Mouse (Mus musculus): Measurements from ENCODE around the gene Tenm4. TPM values are rescaled to one million over a fixed set of nuclear protein-coding genes. Genes with fewer than 3 reads are reported as not detected.

Gene Tenm4
- polyA plus RNA-seq, 2 experiments, result 12.7 to 37.4 TPM

DNA sequence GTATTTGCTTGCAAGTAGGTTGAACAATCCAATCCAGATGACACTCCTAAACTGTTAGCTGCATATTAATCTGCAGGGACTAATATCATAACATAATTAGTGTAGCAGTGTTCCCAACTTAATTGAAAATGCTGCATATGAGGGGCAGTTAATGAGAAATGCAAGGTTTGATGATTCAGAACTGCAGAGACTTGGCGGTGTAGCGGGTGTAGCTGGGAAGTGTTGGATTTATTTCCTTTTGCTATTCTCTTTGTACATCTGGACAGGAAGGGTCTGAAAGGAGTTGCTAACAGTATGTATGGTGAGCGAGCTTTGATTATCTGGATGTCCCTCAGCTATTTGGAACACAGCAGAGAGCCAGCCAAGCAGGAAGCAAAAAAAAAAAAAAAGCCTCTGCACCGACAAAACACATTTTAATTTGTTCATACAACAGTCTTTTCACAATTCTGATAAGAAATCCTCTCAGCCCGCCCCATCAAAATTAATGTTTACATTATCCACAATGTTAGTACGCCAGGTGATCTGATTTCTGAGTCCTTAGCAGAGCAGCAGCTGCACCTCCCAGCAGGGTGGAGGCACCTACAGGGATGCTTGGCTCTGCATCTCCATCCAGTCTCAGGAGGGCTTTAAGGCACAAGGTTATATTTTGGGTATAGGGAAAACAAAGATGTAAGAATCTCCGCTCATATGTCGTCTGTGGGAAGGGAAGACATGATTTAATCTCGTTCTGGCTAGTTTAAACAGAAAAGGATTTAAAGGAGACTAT lies 243.4 kb downstream of the Tenm4 start:
- ATAC-seq (ENCODE audit: low FRiP score, low read depth), result no peak
- Histone ChIP-seq H3K27me3 (ENCODE audit: control insufficient read depth, insufficient read depth, low read length) (no peaks in the 10 kb centered on the region), H3K4me2 (replicated peaks; ENCODE audit: low read depth, low read length, severe bottlenecking) (no peak overlapping the region), H3K4me3 (replicated peaks; ENCODE audit: low read length) (no peak overlapping the region), H3K27ac (replicated peaks; ENCODE audit: low read depth, low read length) (no peak overlapping the region), H3K9ac (ENCODE audit: low read depth, low read length, severe bottlenecking) (no peak overlapping the region), H3K9me3 (ENCODE audit: control insufficient read depth, low read length) (no peaks in the 10 kb centered on the region), H3K4me1 (ENCODE audit: control insufficient read depth, insufficient read depth, low read length) (peaks cover 30% of the 10 kb centered on the region), H3K36me3 (ENCODE audit: control insufficient read depth, insufficient read depth, low read length) (no peaks in the 10 kb centered on the region)
- 61% methylated on average over 9 of the region's 9 CpGs for WGBS
- no peak for TF ChIP-seq POLR2A (IDR thresholded peaks at IDR 0.05; ENCODE audit: borderline replicate concordance, extremely low read depth, insufficient read depth, insufficient read length)
- DNase-seq (ENCODE audit: low spot score), result no peak

DNA sequence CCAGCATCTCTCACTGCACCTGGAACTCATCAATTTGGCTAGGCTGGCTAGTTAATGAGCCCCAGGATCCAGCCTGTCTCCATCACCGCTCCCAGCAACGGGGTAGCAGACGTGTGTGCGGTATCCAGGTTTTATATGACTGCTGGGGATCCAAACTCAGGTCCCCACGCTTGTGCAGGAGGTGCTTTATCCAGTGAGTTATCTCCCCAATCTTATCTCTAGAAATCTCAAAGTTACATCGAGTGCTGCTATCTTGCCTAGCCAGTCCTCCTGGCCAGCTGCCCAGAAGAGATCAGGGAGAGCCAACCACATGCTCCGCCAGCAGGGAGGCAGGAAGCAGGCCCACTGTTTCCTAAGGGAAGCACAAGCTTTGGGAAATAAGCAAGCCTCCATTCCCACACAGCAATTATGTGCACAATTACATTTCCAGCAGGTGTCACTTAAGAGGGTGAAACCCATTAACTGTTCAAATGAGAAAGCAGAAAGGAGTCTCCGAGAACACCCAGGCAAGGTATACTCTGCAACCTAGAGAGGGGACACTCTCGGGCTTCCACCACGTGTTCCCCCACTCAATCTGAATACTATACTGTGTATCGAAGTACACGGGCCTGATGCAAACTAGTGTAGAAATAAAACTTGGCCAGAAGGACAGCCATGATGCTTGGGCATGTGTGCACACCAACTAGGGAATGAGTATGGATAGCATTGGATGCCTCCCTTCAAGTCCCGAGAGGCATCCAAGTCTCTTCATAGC lies 246.4 kb downstream of the Tenm4 start:
- peaks cover 35% of the 10 kb centered on the region for H3K4me1 ChIP-seq (ENCODE audit: control insufficient read depth, insufficient read depth, low read length)

DNA sequence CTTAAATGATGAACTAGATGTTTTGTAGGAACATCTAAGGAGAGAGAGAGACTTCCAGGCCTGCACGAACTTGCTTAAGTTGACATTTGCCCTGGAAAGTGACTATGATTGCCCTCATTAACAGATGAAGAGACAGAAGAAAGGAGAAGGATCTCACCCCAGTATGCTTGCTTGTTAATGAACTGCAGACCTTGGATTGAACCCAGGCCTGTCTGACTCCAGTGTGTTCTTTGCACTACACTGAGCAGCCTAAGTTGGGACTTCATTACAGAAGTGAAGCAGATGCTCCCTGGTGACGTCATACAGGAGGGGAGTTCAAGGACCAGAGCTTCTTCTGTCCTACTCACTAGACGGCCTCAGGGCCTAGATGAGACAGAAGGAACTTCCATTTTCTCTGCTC lies 247.1 kb downstream of the Tenm4 start:
- no peak overlapping the region for H3K4me2 ChIP-seq (replicated peaks; ENCODE audit: low read depth, low read length, severe bottlenecking)
- ATAC-seq (ENCODE audit: low FRiP score, low read depth) (no peak), DNase-seq (ENCODE audit: low spot score) (no peak)
- WGBS, result 34% methylated on average over 3 of the region's 3 CpGs
- TF ChIP-seq POLR2A (IDR thresholded peaks at IDR 0.05; ENCODE audit: borderline replicate concordance, extremely low read depth, insufficient read depth, insufficient read length), result no peak
- no peak overlapping the region for H3K27ac ChIP-seq (replicated peaks; ENCODE audit: low read depth, low read length)
- no peak overlapping the region for H3K4me3 ChIP-seq (replicated peaks; ENCODE audit: low read length)
- peaks cover 35% of the 10 kb centered on the region for H3K4me1 ChIP-seq (ENCODE audit: control insufficient read depth, insufficient read depth, low read length)
- no peaks in the 10 kb centered on the region for H3K36me3 ChIP-seq (ENCODE audit: control insufficient read depth, insufficient read depth, low read length)
- H3K9me3 ChIP-seq (ENCODE audit: control insufficient read depth, low read length), result no peaks in the 10 kb centered on the region
- no peak overlapping the region for H3K9ac ChIP-seq (ENCODE audit: low read depth, low read length, severe bottlenecking)
- no peaks in the 10 kb centered on the region for H3K27me3 ChIP-seq (ENCODE audit: control insufficient read depth, insufficient read depth, low read length)

More for the DNA sequence above, 246.4 kb downstream of the Tenm4 start:
- no peak overlapping the region for H3K27ac ChIP-seq (replicated peaks; ENCODE audit: low read depth, low read length)
- peak; percentile 52 for DNase-seq (ENCODE audit: low spot score)
- H3K4me3 ChIP-seq (replicated peaks; ENCODE audit: low read length), result no peak overlapping the region
- no peak for TF ChIP-seq POLR2A (IDR thresholded peaks at IDR 0.05; ENCODE audit: borderline replicate concordance, extremely low read depth, insufficient read depth, insufficient read length)
- H3K9ac ChIP-seq (ENCODE audit: low read depth, low read length, severe bottlenecking), result no peak overlapping the region
- H3K4me2 ChIP-seq (replicated peaks; ENCODE audit: low read depth, low read length, severe bottlenecking), result no peak overlapping the region
- whole genome bisulfite sequencing, result 30% methylated on average over 13 of the region's 13 CpGs
- ATAC-seq (ENCODE audit: low FRiP score, low read depth), result peak; percentile 54; the same call in 1 of the 2 replicates
- H3K36me3 ChIP-seq (ENCODE audit: control insufficient read depth, insufficient read depth, low read length), result no peaks in the 10 kb centered on the region
- H3K9me3 ChIP-seq (ENCODE audit: control insufficient read depth, low read length), result no peaks in the 10 kb centered on the region
- no peaks in the 10 kb centered on the region for H3K27me3 ChIP-seq (ENCODE audit: control insufficient read depth, insufficient read depth, low read length)

DNA sequence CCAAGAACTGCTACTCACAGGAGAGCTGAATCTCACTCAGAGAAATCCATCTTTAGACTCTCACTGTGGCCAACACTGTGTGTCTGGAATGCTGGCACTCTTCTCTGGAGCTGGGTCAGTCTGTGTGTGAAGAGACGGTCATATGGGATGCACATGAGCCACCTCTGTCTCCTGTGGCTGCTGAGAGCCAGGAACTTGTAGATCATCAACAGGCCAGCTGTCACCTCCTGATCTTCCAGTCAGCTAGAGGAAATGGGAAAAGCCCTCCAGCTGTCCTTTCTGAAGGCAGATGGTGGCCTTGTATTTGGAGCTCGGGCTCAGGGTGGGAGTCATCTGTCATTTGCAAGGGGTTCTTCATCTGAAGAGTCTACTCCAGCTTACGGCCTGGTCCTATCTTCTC lies 249.0 kb downstream of the Tenm4 start:
- DNase-seq (ENCODE audit: low spot score) (peak; percentile 40), ATAC-seq (ENCODE audit: low FRiP score, low read depth) (no peak)
- Histone ChIP-seq H3K4me1 (ENCODE audit: control insufficient read depth, insufficient read depth, low read length) (peaks cover 23% of the 10 kb centered on the region), H3K9me3 (ENCODE audit: control insufficient read depth, low read length) (no peaks in the 10 kb centered on the region), H3K27me3 (ENCODE audit: control insufficient read depth, insufficient read depth, low read length) (no peaks in the 10 kb centered on the region), H3K9ac (ENCODE audit: low read depth, low read length, severe bottlenecking) (no peak overlapping the region), H3K36me3 (ENCODE audit: control insufficient read depth, insufficient read depth, low read length) (no peaks in the 10 kb centered on the region), H3K4me3 (replicated peaks; ENCODE audit: low read length) (no peak overlapping the region), H3K4me2 (replicated peaks; ENCODE audit: low read depth, low read length, severe bottlenecking) (no peak overlapping the region), H3K27ac (replicated peaks; ENCODE audit: low read depth, low read length) (no peak overlapping the region)
- TF ChIP-seq POLR2A (IDR thresholded peaks at IDR 0.05; ENCODE audit: borderline replicate concordance, extremely low read depth, insufficient read depth, insufficient read length), result no peak
- 57% methylated on average over 3 of the region's 3 CpGs for WGBS

DNA sequence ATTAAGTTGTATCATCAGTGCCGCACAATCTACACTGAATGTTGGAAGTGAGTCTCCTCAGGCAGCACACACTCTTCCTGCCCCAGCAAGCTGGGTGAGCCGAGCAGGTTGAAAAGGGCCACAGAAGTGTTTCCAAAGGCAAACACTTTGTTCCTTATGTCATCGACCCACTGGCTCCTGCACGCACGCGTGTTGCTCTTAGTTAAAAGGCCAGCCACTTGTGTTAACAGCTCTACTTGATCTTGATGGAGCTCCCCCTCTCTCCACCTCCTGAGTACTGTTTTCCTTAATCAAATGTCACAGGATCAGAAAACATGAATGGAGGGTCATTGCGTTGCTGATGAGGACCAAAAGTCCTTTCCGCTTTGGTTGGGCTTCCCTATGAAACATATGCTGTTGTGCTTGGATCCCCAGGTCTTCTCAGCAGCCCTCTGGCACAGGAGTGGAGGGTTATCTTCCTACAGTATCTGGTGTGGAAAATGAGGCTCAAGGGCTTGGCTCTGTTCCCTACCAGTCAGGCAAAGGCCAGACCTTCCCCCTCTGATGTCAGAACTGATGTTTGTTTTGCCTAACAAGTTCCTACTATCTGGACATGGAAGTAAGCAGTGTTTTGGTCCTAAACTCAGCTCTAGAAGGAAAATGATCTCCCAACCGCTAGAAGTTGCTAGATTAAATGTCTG lies 250.0 kb downstream of the Tenm4 start:
- Histone ChIP-seq H3K4me3 (replicated peaks; ENCODE audit: low read length) (no peak overlapping the region), H3K27me3 (ENCODE audit: control insufficient read depth, insufficient read depth, low read length) (no peaks in the 10 kb centered on the region), H3K36me3 (ENCODE audit: control insufficient read depth, insufficient read depth, low read length) (no peaks in the 10 kb centered on the region), H3K4me2 (replicated peaks; ENCODE audit: low read depth, low read length, severe bottlenecking) (no peak overlapping the region), H3K27ac (replicated peaks; ENCODE audit: low read depth, low read length) (no peak overlapping the region), H3K4me1 (ENCODE audit: control insufficient read depth, insufficient read depth, low read length) (peaks cover 23% of the 10 kb centered on the region), H3K9ac (ENCODE audit: low read depth, low read length, severe bottlenecking) (no peak overlapping the region), H3K9me3 (ENCODE audit: control insufficient read depth, low read length) (no peaks in the 10 kb centered on the region)
- DNase-seq (ENCODE audit: low spot score) (no peak), ATAC-seq (ENCODE audit: low FRiP score, low read depth) (no peak)
- 82% methylated on average over 9 of the region's 9 CpGs for WGBS
- TF ChIP-seq POLR2A (IDR thresholded peaks at IDR 0.05; ENCODE audit: borderline replicate concordance, extremely low read depth, insufficient read depth, insufficient read length), result no peak

Measured in limb, embryonic 14.5 days (tissue).